Mouse (Mus musculus): ENCODE results near the gene Cp. TPM values are rescaled to one million over a fixed set of nuclear protein-coding genes. Genes with fewer than 3 reads are reported as not detected.
A peak's percentile ranks its signal among the peaks of the same experiment; 100 is the strongest.

Gene Cp
- polyA plus RNA-seq, 1 experiment from 2014 or later, result 1.1 TPM

GRCm38 (mm10) chr3:20023832-20024231, 67.0 kb downstream of the Cp start:
- Histone ChIP-seq H3K4me3 (ENCODE audit: low read depth, low read length) (no peak overlapping the region), H3K4me1 (ENCODE audit: insufficient read depth) (no peaks in the 10 kb centered on the region), H3K9ac (no peak overlapping the region), H3K27me3 (ENCODE audit: insufficient read depth, low read length) (no peaks in the 10 kb centered on the region), H3K27ac (ENCODE audit: low read depth) (no peak overlapping the region), H3K36me3 (ENCODE audit: insufficient read depth) (peaks cover 54% of the 10 kb centered on the region), H3K4me2 (no peak overlapping the region), H3K9me3 (ENCODE audit: low read depth, low read length) (no peaks in the 10 kb centered on the region)
- DNase-seq (no peak), ATAC-seq (ENCODE audit: insufficient read depth) (no peak)
- WGBS, result 56% methylated on average over 1 of the region's 1 CpGs
- TF ChIP-seq CTCF (IDR thresholded peaks at IDR 0.05; ENCODE audit: low read depth), result no peak

- TF ChIP-seq CTCF (IDR thresholded peaks at IDR 0.05; ENCODE audit: low read depth), result no peak
- DNase-seq (no peak), ATAC-seq (ENCODE audit: insufficient read depth) (no peak)
- H3K27me3 ChIP-seq (ENCODE audit: insufficient read depth, low read length), result no peaks in the 10 kb centered on the region
- no peak overlapping the region for H3K27ac ChIP-seq (ENCODE audit: low read depth)
- H3K36me3 ChIP-seq (ENCODE audit: insufficient read depth), result peaks cover 41% of the 10 kb centered on the region
- H3K4me3 ChIP-seq (ENCODE audit: low read depth, low read length), result no peak overlapping the region
- no peak overlapping the region for H3K4me2 ChIP-seq
- H3K4me1 ChIP-seq (ENCODE audit: insufficient read depth), result no peaks in the 10 kb centered on the region
- H3K9me3 ChIP-seq (ENCODE audit: low read depth, low read length), result no peaks in the 10 kb centered on the region
- H3K9ac ChIP-seq, result no peak overlapping the region
Measured at GRCm38 (mm10) chr3:20026481-20026880, 69.6 kb downstream of the Cp start.

- Histone ChIP-seq H3K4me2 (no peak overlapping the region), H3K9ac (no peak overlapping the region), H3K4me1 (ENCODE audit: insufficient read depth) (no peaks in the 10 kb centered on the region), H3K36me3 (ENCODE audit: insufficient read depth) (peaks cover 41% of the 10 kb centered on the region), H3K9me3 (ENCODE audit: low read depth, low read length) (no peaks in the 10 kb centered on the region), H3K4me3 (ENCODE audit: low read depth, low read length) (no peak overlapping the region), H3K27ac (ENCODE audit: low read depth) (no peak overlapping the region), H3K27me3 (ENCODE audit: insufficient read depth, low read length) (no peaks in the 10 kb centered on the region)
- ATAC-seq (ENCODE audit: insufficient read depth) (no peak), DNase-seq (no peak)
- 87% methylated on average over 8 of the region's 8 CpGs for WGBS
- no peak for TF ChIP-seq CTCF (IDR thresholded peaks at IDR 0.05; ENCODE audit: low read depth)
Measured at GRCm38 (mm10) chr3:20026996-20027689, 70.3 kb downstream of the Cp start.

GRCm38 (mm10) chr3:20027788-20028187, 70.9 kb downstream of the Cp start:
- Histone ChIP-seq H3K4me2 (no peak overlapping the region), H3K4me1 (ENCODE audit: insufficient read depth) (no peaks in the 10 kb centered on the region)
- DNase-seq, result no peak

GRCm38 (mm10) chr3:20028640-20029039, 71.8 kb downstream of the Cp start:
- Histone ChIP-seq H3K27me3 (ENCODE audit: insufficient read depth, low read length) (no peaks in the 10 kb centered on the region), H3K4me2 (no peak overlapping the region)

More at GRCm38 (mm10) chr3:20027788-20028187, 70.9 kb downstream of the Cp start:
- Histone ChIP-seq H3K9me3 (ENCODE audit: low read depth, low read length) (no peaks in the 10 kb centered on the region), H3K27ac (ENCODE audit: low read depth) (no peak overlapping the region), H3K27me3 (ENCODE audit: insufficient read depth, low read length) (no peaks in the 10 kb centered on the region), H3K4me3 (ENCODE audit: low read depth, low read length) (no peak overlapping the region), H3K9ac (no peak overlapping the region), H3K36me3 (ENCODE audit: insufficient read depth) (peaks cover 36% of the 10 kb centered on the region)
- WGBS, result 90% methylated on average over 5 of the region's 5 CpGs
- no peak for ATAC-seq (ENCODE audit: insufficient read depth)
- TF ChIP-seq CTCF (IDR thresholded peaks at IDR 0.05; ENCODE audit: low read depth), result no peak

GRCm38 (mm10) chr3:20030807-20031206, 74.0 kb downstream of the Cp start:
- H3K9ac ChIP-seq, result no peak overlapping the region
- peaks cover 17% of the 10 kb centered on the region for H3K36me3 ChIP-seq (ENCODE audit: insufficient read depth)
- no peak for ATAC-seq (ENCODE audit: insufficient read depth)
- no peak overlapping the region for H3K27ac ChIP-seq (ENCODE audit: low read depth)
- 0 out of 2 replicates have a peak, but pooled peaks cover 7% of the 10 kb centered on the region for H3K4me1 ChIP-seq (ENCODE audit: insufficient read depth)
- H3K4me3 ChIP-seq (ENCODE audit: low read depth, low read length), result no peak overlapping the region
- TF ChIP-seq CTCF (IDR thresholded peaks at IDR 0.05; ENCODE audit: low read depth), result no peak
- no peaks in the 10 kb centered on the region for H3K9me3 ChIP-seq (ENCODE audit: low read depth, low read length)
- DNase-seq, result no peak
- no peak overlapping the region for H3K4me2 ChIP-seq
- WGBS, result 85% methylated on average over 6 of the region's 6 CpGs
- H3K27me3 ChIP-seq (ENCODE audit: insufficient read depth, low read length), result no peaks in the 10 kb centered on the region

More at GRCm38 (mm10) chr3:20028640-20029039, 71.8 kb downstream of the Cp start:
- 90% methylated on average over 3 of the region's 3 CpGs for WGBS
- no peak for TF ChIP-seq CTCF (IDR thresholded peaks at IDR 0.05; ENCODE audit: low read depth)
- no peak overlapping the region for H3K27ac ChIP-seq (ENCODE audit: low read depth)
- H3K9me3 ChIP-seq (ENCODE audit: low read depth, low read length), result no peaks in the 10 kb centered on the region
- H3K36me3 ChIP-seq (ENCODE audit: insufficient read depth), result peaks cover 36% of the 10 kb centered on the region
- ATAC-seq (ENCODE audit: insufficient read depth) (no peak), DNase-seq (no peak)
- H3K9ac ChIP-seq, result no peak overlapping the region
- no peaks in the 10 kb centered on the region for H3K4me1 ChIP-seq (ENCODE audit: insufficient read depth)
- no peak overlapping the region for H3K4me3 ChIP-seq (ENCODE audit: low read depth, low read length)

GRCm38 (mm10) chr3:20033761-20034718, 77.2 kb downstream of the Cp start:
- Histone ChIP-seq H3K27ac (ENCODE audit: low read depth) (no peak overlapping the region), H3K9me3 (ENCODE audit: low read depth, low read length) (no peaks in the 10 kb centered on the region), H3K4me2 (peak overlapping the region; percentile 83), H3K4me1 (ENCODE audit: insufficient read depth) (0 out of 2 replicates have a peak, but pooled peaks cover 7% of the 10 kb centered on the region), H3K9ac (peak overlapping the region; percentile 50), H3K36me3 (ENCODE audit: insufficient read depth) (no peaks in the 10 kb centered on the region), H3K27me3 (ENCODE audit: insufficient read depth, low read length) (no peaks in the 10 kb centered on the region), H3K4me3 (ENCODE audit: low read depth, low read length) (peak overlapping the region; percentile 74)
- ATAC-seq (ENCODE audit: insufficient read depth) (no peak), DNase-seq (peak; percentile 10)
- TF ChIP-seq CTCF (IDR thresholded peaks at IDR 0.05; ENCODE audit: low read depth), result no peak
- 10% methylated on average over 10 of the region's 10 CpGs for WGBS

Data from lung, embryonic 14.5 days (tissue).